Mouse (Mus musculus) intestine, postnatal 0 days (tissue): ENCODE data around the gene Gm14569. TPM values are rescaled to one million over a fixed set of nuclear protein-coding genes. Genes with fewer than 3 reads are reported as not detected.

ENCODE experiments used
- ATAC-seq: fragments of 200-750 bp; cut with Nextera tagmentation; 2 replicates; pipeline ENCODE4 v1.8.0; 2017; ENCODE audit warnings: mild to moderate bottlenecking, moderate TSS enrichment, moderate library complexity
- H3K27ac ChIP-seq: fragments of 300-500 bp; sonication (generic); 2 replicates; pipeline ENCODE4 v1.5.1; 2014; ENCODE audit warnings: mild to moderate bottlenecking, low read depth, low read length, moderate library complexity
- H3K27me3 ChIP-seq: fragments of 300-500 bp; sonication (generic); replicated peaks from 2 replicates; pipeline ENCODE4 v1.6.1; 2014; ENCODE audit warnings: low read length, mixed read lengths; ENCODE audit not compliant: control insufficient read depth, insufficient read depth
- H3K36me3 ChIP-seq: fragments of 300-500 bp; sonication (generic); 2 replicates; pipeline ENCODE4 v1.6.1; 2014; ENCODE audit warnings: mild to moderate bottlenecking, moderate library complexity; ENCODE audit not compliant: control insufficient read depth, insufficient read depth
- H3K4me1 ChIP-seq: fragments of 300-500 bp; sonication (generic); replicated peaks from 2 replicates; pipeline ENCODE4 v1.6.1; 2014; ENCODE audit warnings: antibody characterized with exemption, low read length, mixed read lengths; ENCODE audit not compliant: control insufficient read depth, insufficient read depth
- H3K4me2 ChIP-seq: fragments of 300-500 bp; sonication (generic); replicated peaks from 2 replicates; pipeline ENCODE4 v1.6.1; 2014; ENCODE audit warnings: low read depth, mild to moderate bottlenecking, moderate library complexity
- H3K4me3 ChIP-seq: fragments of 300-500 bp; sonication (generic); 2 replicates; pipeline ENCODE4 v1.5.1; 2014; ENCODE audit warnings: low read depth, low read length
- H3K9ac ChIP-seq: fragments of 300-500 bp; sonication (generic); 2 replicates; pipeline ENCODE4 v1.6.1; 2014; ENCODE audit warnings: mild to moderate bottlenecking, low read depth, low read length
- H3K9me3 ChIP-seq: fragments of 300-500 bp; sonication (generic); 2 replicates; pipeline ENCODE4 v1.6.1; 2016; ENCODE audit warnings: mixed run types; ENCODE audit not compliant: control insufficient read depth
- CTCF ChIP-seq: sonication (generic); IDR thresholded peaks from 2 replicates; pipeline ENCODE4 v1.5.1; 2016; ENCODE audit warnings: low read depth, mild to moderate bottlenecking, control low read depth, antibody characterized with exemption, moderate library complexity
- WGBS: fragments of 180-500 bp; shearing (Covaris S2); extraction: QIAGEN DNeasy Blood & Tissue Kit; methylation state at CpG from one replicate; pipeline ENCODE4 v1.1.7; 2014; 5-methylcytosine and 5-hydroxymethylcytosine counted together
- microRNA-seq: library from miRNA; unstranded; fragments of <30 nt; microRNA quantifications from one replicate; pipeline ENCODE4, GENCODE M21; 2016
- polyA plus RNA-seq: library from polyadenylated mRNA; unstranded; fragments of >200 nt; fragmentation: Nextera tagmentation; extraction: Ambion mirVana; gene quantifications from 2 replicates; pipeline ENCODE4 v1.2.1, GENCODE M21; 2015

Gm14569 gene
- polyA plus RNA-seq, 1 experiment from 2014 or later: not detected

DNA sequence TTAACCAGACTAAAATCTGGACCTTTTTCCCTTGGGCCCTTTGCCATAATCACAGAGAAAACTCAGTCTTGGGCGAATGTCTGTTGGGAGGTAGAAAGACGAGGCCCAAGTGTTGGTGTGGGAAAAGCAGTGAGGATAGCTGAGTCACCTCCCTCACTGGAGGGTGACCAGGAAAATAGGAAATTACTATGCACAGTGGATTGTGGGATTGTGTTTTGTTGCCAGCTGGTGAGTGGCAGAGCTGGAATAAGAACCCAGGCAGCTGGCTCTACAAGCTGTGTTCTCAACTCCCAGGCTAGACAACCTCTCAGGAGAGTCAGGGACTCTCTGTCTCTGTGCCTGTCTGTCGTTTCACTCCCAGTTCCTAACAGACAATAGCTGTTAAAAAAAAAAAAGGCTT lies 101.7 kb downstream of the Gm14569 start:
- Histone ChIP-seq H3K9ac (no peak overlapping the region), H3K4me2 (no peak overlapping the region), H3K4me3 (no peak overlapping the region), H3K27ac (no peak overlapping the region; the same call in 1 of the 2 replicates), H3K27me3 (no peaks in the 10 kb centered on the region), H3K36me3 (no peaks in the 10 kb centered on the region), H3K9me3 (no peaks in the 10 kb centered on the region), H3K4me1 (no peaks in the 10 kb centered on the region)
- 60% methylated on average over 3 of the region's 3 CpGs for WGBS
- TF ChIP-seq CTCF: no peak
- no peak for ATAC-seq

DNA sequence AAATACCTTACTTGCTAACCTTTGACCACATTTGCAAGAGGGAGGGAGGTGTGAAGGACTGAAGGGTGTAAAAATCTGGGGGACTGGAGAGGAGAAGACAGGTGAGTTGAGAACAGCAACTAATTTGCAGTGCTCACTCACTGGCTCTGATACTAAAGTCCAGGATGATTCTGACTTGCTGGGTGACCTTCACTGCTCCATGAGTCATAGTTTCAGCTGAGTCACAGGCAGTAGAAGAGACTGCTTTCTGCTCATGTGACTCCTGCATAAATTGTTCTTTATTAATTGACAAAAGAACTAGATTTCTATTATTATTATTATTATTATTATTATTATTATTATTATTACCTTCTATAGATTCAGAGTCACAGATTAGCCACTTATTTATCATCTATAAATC lies 106.3 kb downstream of the Gm14569 start:
- TF ChIP-seq CTCF: no peak
- Histone ChIP-seq H3K9me3 (no peaks in the 10 kb centered on the region), H3K4me3 (no peak overlapping the region), H3K36me3 (no peaks in the 10 kb centered on the region), H3K4me2 (no peak overlapping the region), H3K27ac (no peak overlapping the region), H3K4me1 (no peaks in the 10 kb centered on the region), H3K9ac (no peak overlapping the region), H3K27me3 (no peaks in the 10 kb centered on the region)
- ATAC-seq: peak; percentile 70

Small RNAs within 50 kb of the gene (microRNA-seq; reads per million reads assigned to microRNA genes)
- gene Gm44485: not detected

Other genes with a start within 250 kb of the Gm14569 start
- gene Lonrf3, start 163.5 kb downstream of the Gm14569 start, polyA plus RNA-seq: 0.50 and 0.64 TPM in 2 replicates
- gene Gm6268, start 90.5 kb downstream of the Gm14569 start, polyA plus RNA-seq: not detected in 2 replicates
- 230 and 233 TPM in 2 replicates for gene Pgrmc1, start 106.4 kb upstream of the Gm14569 start, polyA plus RNA-seq
- gene Akap17b, start 153.6 kb upstream of the Gm14569 start, polyA plus RNA-seq: 3.4 and 3.6 TPM in 2 replicates